Mouse (Mus musculus): Measurements from ENCODE around the gene Zcchc14. TPM values are rescaled to one million over a fixed set of nuclear protein-coding genes. Genes with fewer than 3 reads are reported as not detected.

Zcchc14 gene
- polyA plus RNA-seq, 1 experiment from 2014 or later: 19.0 TPM

DNA sequence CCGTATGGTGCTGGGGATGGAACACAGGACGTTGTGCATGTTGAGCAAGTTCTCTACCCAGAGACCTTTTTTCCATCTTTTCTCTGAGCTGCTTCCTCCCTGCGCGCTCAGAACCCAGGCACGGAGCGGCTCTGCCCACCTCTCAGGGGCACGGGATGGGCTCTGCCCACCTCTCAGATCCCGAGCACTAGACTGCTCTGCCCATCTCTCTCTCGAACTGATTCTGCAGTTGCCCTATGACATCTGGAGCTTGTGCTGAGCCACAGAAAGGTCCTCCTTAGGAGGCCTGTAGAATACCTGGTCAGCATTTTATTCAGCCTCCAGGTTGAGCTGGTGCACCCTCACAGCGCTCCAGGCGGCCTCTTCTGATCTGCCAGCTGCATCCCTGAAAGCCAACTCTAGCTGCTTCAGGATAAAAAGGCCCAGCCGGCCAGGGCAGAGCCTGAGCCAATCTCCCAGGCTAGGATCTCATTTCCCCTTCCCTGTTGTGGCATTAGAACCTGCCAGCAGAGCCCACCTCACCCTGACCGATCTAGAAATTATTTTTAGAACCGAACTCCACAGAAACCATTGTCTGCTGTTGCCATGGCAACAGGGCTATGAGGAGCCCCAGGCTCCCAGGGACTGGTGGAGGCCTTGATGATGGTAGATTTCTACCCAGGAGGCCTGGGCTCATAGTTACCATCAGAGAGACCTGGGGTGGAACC lies 34.9 kb upstream of the Zcchc14 start:
- Histone ChIP-seq H3K9ac (ENCODE audit: low read length) (no peak overlapping the region), H3K4me3 (ENCODE audit: low read depth, low read length) (no peak overlapping the region), H3K4me1 (ENCODE audit: control insufficient read depth, insufficient read depth, low read length) (peaks cover 7% of the 10 kb centered on the region; the same call in 1 of the 2 replicates), H3K9me3 (ENCODE audit: control insufficient read depth, low read length) (no peaks in the 10 kb centered on the region), H3K4me2 (ENCODE audit: low read depth, severe bottlenecking) (no peak overlapping the region), H3K36me3 (ENCODE audit: control insufficient read depth, insufficient read depth, low read length) (no peaks in the 10 kb centered on the region), H3K27me3 (ENCODE audit: control insufficient read depth, insufficient read depth, low read length) (no peaks in the 10 kb centered on the region), H3K27ac (replicated peaks; ENCODE audit: low read depth, low read length) (no peak overlapping the region)
- no peak for ATAC-seq (ENCODE audit: insufficient number of reproducible peaks, low FRiP score, low TSS enrichment, low read depth)
- DNase-seq (ENCODE audit: low spot score): no peak
- WGBS: 64% methylated on average over 14 of the region's 14 CpGs

DNA sequence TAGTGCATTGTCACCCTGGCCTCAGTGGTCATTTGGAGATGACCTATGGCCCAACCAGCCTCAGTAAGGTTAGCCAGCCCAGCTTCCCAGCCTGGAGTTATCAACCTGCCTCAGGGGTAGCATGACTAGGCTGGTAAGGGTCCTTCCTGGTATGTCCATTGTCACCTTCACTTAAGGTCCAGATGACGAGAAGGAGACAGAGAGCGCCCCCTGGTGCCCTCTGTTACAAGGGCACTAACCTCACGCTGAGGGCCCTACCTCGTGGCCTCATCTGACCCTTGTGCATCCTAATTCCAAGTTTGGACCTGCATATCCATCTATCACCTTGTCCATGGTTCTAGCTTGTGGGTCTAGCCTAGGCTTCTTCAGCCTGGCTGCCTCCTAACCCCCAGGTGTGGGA lies 32.7 kb upstream of the Zcchc14 start:
- Histone ChIP-seq H3K27ac (replicated peaks; ENCODE audit: low read depth, low read length) (no peak overlapping the region), H3K36me3 (ENCODE audit: control insufficient read depth, insufficient read depth, low read length) (no peaks in the 10 kb centered on the region), H3K9ac (ENCODE audit: low read length) (no peak overlapping the region), H3K4me1 (ENCODE audit: control insufficient read depth, insufficient read depth, low read length) (peaks cover 7% of the 10 kb centered on the region; the same call in 1 of the 2 replicates), H3K9me3 (ENCODE audit: control insufficient read depth, low read length) (no peaks in the 10 kb centered on the region), H3K4me2 (ENCODE audit: low read depth, severe bottlenecking) (no peak overlapping the region), H3K27me3 (ENCODE audit: control insufficient read depth, insufficient read depth, low read length) (no peaks in the 10 kb centered on the region), H3K4me3 (ENCODE audit: low read depth, low read length) (no peak overlapping the region)
- WGBS: 20% methylated on average over 4 of the region's 4 CpGs
- ATAC-seq (ENCODE audit: insufficient number of reproducible peaks, low FRiP score, low TSS enrichment, low read depth) (no peak), DNase-seq (ENCODE audit: low spot score) (peak; percentile 68)

DNA sequence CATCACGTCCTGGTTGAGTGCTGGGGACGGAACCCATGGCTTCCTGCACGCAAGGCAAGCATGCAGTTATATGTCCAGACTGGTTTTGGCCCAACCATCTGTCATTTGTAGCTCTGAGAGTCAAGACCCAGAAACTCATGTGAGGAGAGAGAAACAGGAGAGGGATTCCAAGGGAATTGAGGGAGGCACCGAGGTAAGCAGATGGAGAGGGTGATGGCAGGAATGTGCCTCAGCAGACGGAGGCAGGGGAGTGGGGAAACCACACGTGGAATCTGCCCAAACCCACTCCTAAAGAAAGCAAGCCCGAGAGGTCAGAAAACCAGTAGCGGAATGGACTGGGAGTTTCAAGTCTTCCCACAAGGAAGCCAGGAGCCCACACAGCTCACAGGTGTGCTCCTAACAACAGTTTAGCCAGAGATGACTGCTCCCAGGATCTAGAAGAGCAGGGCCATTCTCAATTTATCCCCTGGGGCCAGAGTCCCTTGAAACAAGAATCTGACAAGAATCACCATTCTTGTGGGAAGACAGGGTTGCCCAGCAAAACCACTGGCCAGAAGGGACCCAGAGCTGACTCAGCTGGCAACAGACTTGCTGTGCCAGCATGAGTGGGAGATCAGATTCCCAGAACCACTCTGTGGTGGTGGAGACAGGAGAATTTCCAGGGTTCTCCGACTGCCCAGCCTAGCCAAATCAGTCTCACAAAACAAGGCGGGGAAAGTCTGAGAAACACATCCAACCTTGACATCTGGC lies 30.6 kb upstream of the Zcchc14 start:
- Histone ChIP-seq H3K27ac (replicated peaks; ENCODE audit: low read depth, low read length) (no peak overlapping the region), H3K36me3 (ENCODE audit: control insufficient read depth, insufficient read depth, low read length) (no peaks in the 10 kb centered on the region), H3K4me1 (ENCODE audit: control insufficient read depth, insufficient read depth, low read length) (peaks cover 7% of the 10 kb centered on the region; the same call in 1 of the 2 replicates), H3K4me3 (ENCODE audit: low read depth, low read length) (no peak overlapping the region), H3K27me3 (ENCODE audit: control insufficient read depth, insufficient read depth, low read length) (no peaks in the 10 kb centered on the region), H3K9me3 (ENCODE audit: control insufficient read depth, low read length) (no peaks in the 10 kb centered on the region), H3K4me2 (ENCODE audit: low read depth, severe bottlenecking) (no peak overlapping the region), H3K9ac (ENCODE audit: low read length) (no peak overlapping the region)
- DNase-seq (ENCODE audit: low spot score) (no peak), ATAC-seq (ENCODE audit: insufficient number of reproducible peaks, low FRiP score, low TSS enrichment, low read depth) (no peak)
- WGBS: 73% methylated on average over 10 of the region's 10 CpGs

DNA sequence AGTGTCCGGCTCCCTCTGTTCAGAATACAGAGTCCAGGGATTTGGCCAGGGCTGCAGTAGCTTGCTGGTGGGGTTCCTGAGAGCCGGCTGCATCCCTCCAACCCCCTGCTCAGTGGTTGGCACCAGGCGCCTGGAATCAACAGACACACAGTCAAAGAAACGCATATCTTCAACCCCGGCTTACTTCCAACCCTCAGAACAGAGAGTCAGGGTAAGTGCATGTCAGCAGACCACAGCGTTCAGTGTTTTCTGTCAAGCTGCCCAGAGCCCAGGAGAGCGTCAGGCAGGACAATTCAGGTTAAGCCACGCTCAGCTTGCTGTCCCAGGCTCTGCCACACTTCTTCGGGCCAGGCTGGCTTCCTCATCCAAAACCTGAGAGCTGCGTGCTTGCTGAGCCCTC lies 28.8 kb upstream of the Zcchc14 start:
- Histone ChIP-seq H3K27me3 (ENCODE audit: control insufficient read depth, insufficient read depth, low read length) (no peaks in the 10 kb centered on the region), H3K9me3 (ENCODE audit: control insufficient read depth, low read length) (no peaks in the 10 kb centered on the region), H3K4me1 (ENCODE audit: control insufficient read depth, insufficient read depth, low read length) (no peaks in the 10 kb centered on the region), H3K36me3 (ENCODE audit: control insufficient read depth, insufficient read depth, low read length) (no peaks in the 10 kb centered on the region), H3K4me3 (ENCODE audit: low read depth, low read length) (no peak overlapping the region), H3K27ac (replicated peaks; ENCODE audit: low read depth, low read length) (no peak overlapping the region), H3K4me2 (ENCODE audit: low read depth, severe bottlenecking) (no peak overlapping the region), H3K9ac (ENCODE audit: low read length) (no peak overlapping the region)
- no peak for DNase-seq (ENCODE audit: low spot score)
- 62% methylated on average over 10 of the region's 10 CpGs for WGBS
- no peak for ATAC-seq (ENCODE audit: insufficient number of reproducible peaks, low FRiP score, low TSS enrichment, low read depth)

DNA sequence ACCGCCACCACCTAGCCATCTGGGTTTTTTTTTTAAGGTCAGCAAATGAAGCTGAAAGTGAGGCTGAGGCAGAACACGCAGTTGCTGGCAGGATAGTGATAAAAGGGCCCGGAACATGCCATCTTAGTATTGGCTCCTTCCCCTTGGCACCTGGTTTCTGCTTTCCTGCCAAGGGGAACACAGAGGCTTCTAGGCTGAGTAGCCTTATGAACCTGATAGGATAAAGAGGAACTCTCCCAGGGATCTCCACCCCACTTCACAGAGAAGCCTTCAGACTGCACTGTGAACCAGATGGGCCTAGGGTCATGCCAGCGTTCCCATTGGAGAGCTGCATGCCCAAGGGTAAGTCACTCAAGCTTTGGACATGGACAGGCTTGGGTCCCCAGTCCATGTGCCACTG lies 28.2 kb upstream of the Zcchc14 start:
- H3K9ac ChIP-seq (ENCODE audit: low read length): no peak overlapping the region
- no peak overlapping the region for H3K4me3 ChIP-seq (ENCODE audit: low read depth, low read length)
- no peak overlapping the region for H3K4me2 ChIP-seq (ENCODE audit: low read depth, severe bottlenecking)
- no peak overlapping the region for H3K27ac ChIP-seq (replicated peaks; ENCODE audit: low read depth, low read length)
- H3K9me3 ChIP-seq (ENCODE audit: control insufficient read depth, low read length): no peaks in the 10 kb centered on the region
- H3K4me1 ChIP-seq (ENCODE audit: control insufficient read depth, insufficient read depth, low read length): no peaks in the 10 kb centered on the region
- H3K27me3 ChIP-seq (ENCODE audit: control insufficient read depth, insufficient read depth, low read length): no peaks in the 10 kb centered on the region
- DNase-seq (ENCODE audit: low spot score): no peak
- 84% methylated on average over 4 of the region's 4 CpGs for WGBS
- H3K36me3 ChIP-seq (ENCODE audit: control insufficient read depth, insufficient read depth, low read length): no peaks in the 10 kb centered on the region
- no peak for ATAC-seq (ENCODE audit: insufficient number of reproducible peaks, low FRiP score, low TSS enrichment, low read depth)

DNA sequence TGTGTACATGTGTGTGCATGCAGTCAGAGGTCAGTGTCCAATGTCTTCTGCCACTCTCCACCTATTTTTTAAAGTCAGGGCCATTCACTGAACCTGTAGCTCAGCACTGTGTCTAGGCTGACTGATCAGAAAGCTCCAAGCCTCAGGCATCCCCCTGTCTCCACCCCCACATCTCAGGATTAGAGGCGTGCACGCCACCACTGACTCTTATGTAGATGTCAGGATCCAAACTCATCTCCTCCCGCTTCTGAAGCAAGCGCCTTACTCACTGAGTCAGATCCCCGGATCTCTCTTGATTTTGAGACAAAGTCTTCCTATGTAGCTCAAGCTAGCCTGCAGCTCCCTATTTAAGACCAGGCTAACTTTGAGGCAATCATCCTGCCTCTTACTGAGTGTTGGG lies 26.0 kb upstream of the Zcchc14 start:
- DNase-seq (ENCODE audit: low spot score) (no peak), ATAC-seq (ENCODE audit: insufficient number of reproducible peaks, low FRiP score, low TSS enrichment, low read depth) (no peak)
- Histone ChIP-seq H3K4me1 (ENCODE audit: control insufficient read depth, insufficient read depth, low read length) (no peaks in the 10 kb centered on the region), H3K9me3 (ENCODE audit: control insufficient read depth, low read length) (no peaks in the 10 kb centered on the region), H3K4me2 (ENCODE audit: low read depth, severe bottlenecking) (no peak overlapping the region), H3K4me3 (ENCODE audit: low read depth, low read length) (no peak overlapping the region), H3K9ac (ENCODE audit: low read length) (no peak overlapping the region), H3K27ac (replicated peaks; ENCODE audit: low read depth, low read length) (no peak overlapping the region), H3K27me3 (ENCODE audit: control insufficient read depth, insufficient read depth, low read length) (no peaks in the 10 kb centered on the region), H3K36me3 (ENCODE audit: control insufficient read depth, insufficient read depth, low read length) (no peaks in the 10 kb centered on the region)
- 61% methylated on average over 5 of the region's 5 CpGs for WGBS

DNA sequence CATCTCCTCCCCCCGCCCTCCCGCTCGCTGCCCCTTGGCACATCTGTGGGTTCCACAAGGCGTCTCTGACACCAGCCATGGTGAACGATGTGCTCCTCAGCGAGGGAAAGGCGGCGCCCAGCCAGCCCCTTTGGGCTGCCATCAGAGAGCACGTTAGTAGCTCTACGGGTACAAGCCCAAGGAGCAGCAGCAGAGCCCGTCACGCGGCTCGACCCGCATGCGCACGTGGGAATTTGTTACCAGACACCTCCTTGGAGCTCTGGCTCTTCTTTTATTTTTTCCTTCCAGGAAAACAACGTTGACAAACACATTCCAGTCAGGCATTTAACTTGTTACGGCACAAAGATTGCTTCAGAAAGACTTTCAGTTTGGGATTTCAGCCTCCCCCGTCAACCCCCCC lies 23.0 kb upstream of the Zcchc14 start:
- Histone ChIP-seq H3K9me3 (ENCODE audit: control insufficient read depth, low read length) (no peaks in the 10 kb centered on the region), H3K36me3 (ENCODE audit: control insufficient read depth, insufficient read depth, low read length) (no peaks in the 10 kb centered on the region), H3K4me3 (ENCODE audit: low read depth, low read length) (no peak overlapping the region), H3K27ac (replicated peaks; ENCODE audit: low read depth, low read length) (no peak overlapping the region), H3K4me1 (ENCODE audit: control insufficient read depth, insufficient read depth, low read length) (no peaks in the 10 kb centered on the region), H3K9ac (ENCODE audit: low read length) (no peak overlapping the region), H3K4me2 (ENCODE audit: low read depth, severe bottlenecking) (no peak overlapping the region), H3K27me3 (ENCODE audit: control insufficient read depth, insufficient read depth, low read length) (no peaks in the 10 kb centered on the region)
- 51% methylated on average over 20 of the region's 20 CpGs for WGBS
- DNase-seq (ENCODE audit: low spot score) (no peak), ATAC-seq (ENCODE audit: insufficient number of reproducible peaks, low FRiP score, low TSS enrichment, low read depth) (no peak)

DNA sequence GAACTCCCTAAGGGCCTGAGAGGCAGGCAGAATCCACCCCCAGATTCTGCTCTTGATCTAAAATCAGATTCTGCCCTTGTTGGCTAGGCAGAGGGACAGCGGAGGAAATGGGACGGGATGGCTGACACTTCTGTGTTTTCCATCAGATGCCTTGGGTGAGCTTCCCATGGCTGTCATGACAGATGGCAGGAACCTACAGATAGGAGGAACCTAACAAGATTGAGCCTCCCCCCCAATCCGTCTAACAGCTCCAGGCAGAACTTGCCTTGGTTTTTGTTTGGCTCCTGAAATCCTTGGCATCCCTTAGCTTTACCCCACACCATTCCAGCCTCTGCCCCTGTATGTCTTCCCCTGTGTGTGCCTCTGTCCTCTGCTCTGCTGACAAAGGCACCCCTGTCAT lies 22.5 kb upstream of the Zcchc14 start:
- Histone ChIP-seq H3K27ac (replicated peaks; ENCODE audit: low read depth, low read length) (no peak overlapping the region), H3K9me3 (ENCODE audit: control insufficient read depth, low read length) (no peaks in the 10 kb centered on the region), H3K27me3 (ENCODE audit: control insufficient read depth, insufficient read depth, low read length) (no peaks in the 10 kb centered on the region), H3K9ac (ENCODE audit: low read length) (no peak overlapping the region), H3K36me3 (ENCODE audit: control insufficient read depth, insufficient read depth, low read length) (no peaks in the 10 kb centered on the region), H3K4me2 (ENCODE audit: low read depth, severe bottlenecking) (no peak overlapping the region), H3K4me3 (ENCODE audit: low read depth, low read length) (no peak overlapping the region), H3K4me1 (ENCODE audit: control insufficient read depth, insufficient read depth, low read length) (no peaks in the 10 kb centered on the region)
- DNase-seq (ENCODE audit: low spot score): no peak
- no peak for ATAC-seq (ENCODE audit: insufficient number of reproducible peaks, low FRiP score, low TSS enrichment, low read depth)
- WGBS: 79% methylated on average over 3 of the region's 3 CpGs

Data from limb, embryonic 11.5 days (tissue).